Mouse (Mus musculus) forebrain, postnatal 0 days (tissue): ENCODE measurements around the gene Cend1. TPM values are rescaled to one million over a fixed set of nuclear protein-coding genes. Genes with fewer than 3 reads are reported as not detected.
A peak's percentile ranks its signal among the peaks of the same experiment; 100 is the strongest.

Experiments used
- ATAC-seq: fragments of 200-750 bp; cut with Nextera tagmentation; 2 replicates; pipeline ENCODE4 v1.8.0; 2017; ENCODE audit warnings: mild to moderate bottlenecking, moderate library complexity
- DNase-seq: peaks from one replicate; pipeline ENCODE4 v3.0.0-alpha.2; 2015
- H3K27ac ChIP-seq: fragments of 300-500 bp; sonication (generic); 2 replicates; pipeline ENCODE4 v1.5.1; 2014; ENCODE audit warnings: low read depth, mild to moderate bottlenecking, antibody characterized with exemption, low read length, moderate library complexity, mixed read lengths
- H3K27me3 ChIP-seq: fragments of 300-500 bp; sonication (generic); 2 replicates; pipeline ENCODE4 v1.6.1; 2014; ENCODE audit warnings: mild to moderate bottlenecking, low read length, mixed read lengths; ENCODE audit not compliant: insufficient read depth
- H3K36me3 ChIP-seq: fragments of 300-500 bp; sonication (generic); 2 replicates; pipeline ENCODE4 v1.6.1; 2014; ENCODE audit warnings: mild to moderate bottlenecking, moderate library complexity; ENCODE audit not compliant: insufficient read depth
- H3K4me1 ChIP-seq: fragments of 300-500 bp; sonication (generic); 2 replicates; pipeline ENCODE4 v1.6.1; 2014; ENCODE audit warnings: antibody characterized with exemption; ENCODE audit not compliant: insufficient read depth
- H3K4me2 ChIP-seq: fragments of 300-500 bp; sonication (generic); 2 replicates; pipeline ENCODE4 v1.6.1; 2014; ENCODE audit warnings: low read depth, mild to moderate bottlenecking, moderate library complexity
- H3K4me3 ChIP-seq: fragments of 300-500 bp; sonication (generic); 2 replicates; pipeline ENCODE4 v1.5.1; 2014; ENCODE audit warnings: low read depth, low read length, mixed read lengths
- H3K9ac ChIP-seq: fragments of 300-500 bp; sonication (generic); 2 replicates; pipeline ENCODE4 v1.6.1; 2014; ENCODE audit warnings: mild to moderate bottlenecking
- H3K9me3 ChIP-seq: fragments of 300-500 bp; sonication (generic); 2 replicates; pipeline ENCODE4 v1.6.1; 2016; ENCODE audit warnings: low read length
- CTCF ChIP-seq: sonication (generic); IDR thresholded peaks from 2 replicates; pipeline ENCODE4 v1.5.1; 2016; ENCODE audit warnings: antibody characterized with exemption, control low read depth, low read depth
- whole genome bisulfite sequencing: fragments of 180-500 bp; shearing (Covaris S2); extraction: QIAGEN DNeasy Blood & Tissue Kit; methylation state at CpG from one replicate; pipeline ENCODE4 v1.1.7; 2014; 5-methylcytosine and 5-hydroxymethylcytosine counted together
- polyA plus RNA-seq: library from polyadenylated mRNA; unstranded; fragments of >200 nt; fragmentation: Nextera tagmentation; extraction: Ambion mirVana; gene quantifications from 2 replicates; pipeline ENCODE4 v1.2.1, GENCODE M21; 2015
- total RNA-seq: library from RNA; depleted of rRNA; stranded (reverse); fragments of >200 nt; gene quantifications from 2 replicates; pipeline ENCODE4 v1.2.3, GENCODE M21; 2014

Cend1 gene
- total and polyA plus RNA-seq, 2 experiments from 2014 or later = 83.3 to 125 TPM

GRCm38 (mm10) chr7:141391625-141392551, 37.4 kb downstream of the Cend1 start, which contains the start of gene Taldo1:
Taldo1 (plus strand) TSS chr7:141392199.
- TF ChIP-seq CTCF = no peak
- peak; percentile 97 for ATAC-seq
- peak within 1 kb of the TSS; percentile 96 for H3K4me2 ChIP-seq
- peak; percentile 95 for DNase-seq
- H3K27me3 ChIP-seq = no peaks in the 10 kb centered on the region; the same call in 1 of the 2 replicates
- 1% methylated on average over 57 of the region's 57 CpGs for WGBS
- H3K4me1 ChIP-seq = peaks cover 7% of the 10 kb centered on the region
- H3K27ac ChIP-seq = peak within 1 kb of the TSS; percentile 70
- H3K4me3 ChIP-seq = peak within 1 kb of the TSS; percentile 60
- H3K9me3 ChIP-seq = no peaks in the 10 kb centered on the region
- H3K9ac ChIP-seq = peak within 1 kb of the TSS; percentile 58
- H3K36me3 ChIP-seq = peaks cover 11% of the 10 kb centered on the region

GRCm38 (mm10) chr7:141390326-141391259, 38.7 kb downstream of the Cend1 start:
- no peak overlapping the region for H3K27ac ChIP-seq
- H3K27me3 ChIP-seq = no peaks in the 10 kb centered on the region; the same call in 1 of the 2 replicates
- TF ChIP-seq CTCF = no peak
- H3K36me3 ChIP-seq = no peaks in the 10 kb centered on the region
- DNase-seq (no peak), ATAC-seq (no peak)
- 60% methylated on average over 9 of the region's 9 CpGs for WGBS
- no peak overlapping the region for H3K4me3 ChIP-seq
- peaks cover 7% of the 10 kb centered on the region for H3K4me1 ChIP-seq
- no peak overlapping the region for H3K9ac ChIP-seq
- H3K4me2 ChIP-seq = no peak overlapping the region
- no peaks in the 10 kb centered on the region for H3K9me3 ChIP-seq

DNA sequence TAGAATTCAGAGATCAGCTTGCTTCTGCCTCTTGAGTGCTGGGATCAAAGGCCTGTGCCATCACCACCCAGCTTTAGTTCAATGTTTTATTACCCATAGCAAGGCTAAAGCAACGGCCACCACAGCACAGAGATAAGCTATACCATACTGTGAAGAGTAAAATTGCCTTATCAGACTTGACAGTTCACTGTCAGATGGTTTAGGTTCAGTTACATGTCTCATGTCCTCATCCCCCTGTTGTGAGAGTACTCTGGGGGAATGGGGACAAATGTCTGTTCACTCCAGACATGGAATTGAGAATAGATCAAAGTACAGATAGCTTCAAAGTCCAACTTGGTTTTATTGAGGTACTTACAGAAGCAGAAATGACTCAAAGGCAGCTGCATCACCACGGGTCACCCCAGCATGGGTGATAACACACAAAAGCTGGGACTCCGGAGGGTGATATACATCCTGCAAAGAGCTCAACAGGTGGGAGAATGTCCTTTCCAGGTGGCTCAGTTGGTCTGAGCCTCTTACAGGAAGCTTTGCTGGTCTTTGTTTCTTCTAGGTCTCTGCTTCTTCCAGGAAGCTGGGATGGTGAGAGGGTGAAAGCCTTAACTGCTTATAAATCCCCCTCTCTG, 40.7 kb downstream of the Cend1 start:
- 67% methylated on average over 3 of the region's 3 CpGs for WGBS
- DNase-seq (no peak), ATAC-seq (no peak)
- no peak overlapping the region for H3K9ac ChIP-seq
- H3K36me3 ChIP-seq = no peaks in the 10 kb centered on the region
- no peak overlapping the region for H3K4me3 ChIP-seq
- TF ChIP-seq CTCF = no peak
- H3K27me3 ChIP-seq = no peaks in the 10 kb centered on the region; the same call in 1 of the 2 replicates
- H3K27ac ChIP-seq = no peak overlapping the region
- H3K9me3 ChIP-seq = no peaks in the 10 kb centered on the region
- H3K4me1 ChIP-seq = peaks cover 7% of the 10 kb centered on the region
- H3K4me2 ChIP-seq = no peak overlapping the region

DNA sequence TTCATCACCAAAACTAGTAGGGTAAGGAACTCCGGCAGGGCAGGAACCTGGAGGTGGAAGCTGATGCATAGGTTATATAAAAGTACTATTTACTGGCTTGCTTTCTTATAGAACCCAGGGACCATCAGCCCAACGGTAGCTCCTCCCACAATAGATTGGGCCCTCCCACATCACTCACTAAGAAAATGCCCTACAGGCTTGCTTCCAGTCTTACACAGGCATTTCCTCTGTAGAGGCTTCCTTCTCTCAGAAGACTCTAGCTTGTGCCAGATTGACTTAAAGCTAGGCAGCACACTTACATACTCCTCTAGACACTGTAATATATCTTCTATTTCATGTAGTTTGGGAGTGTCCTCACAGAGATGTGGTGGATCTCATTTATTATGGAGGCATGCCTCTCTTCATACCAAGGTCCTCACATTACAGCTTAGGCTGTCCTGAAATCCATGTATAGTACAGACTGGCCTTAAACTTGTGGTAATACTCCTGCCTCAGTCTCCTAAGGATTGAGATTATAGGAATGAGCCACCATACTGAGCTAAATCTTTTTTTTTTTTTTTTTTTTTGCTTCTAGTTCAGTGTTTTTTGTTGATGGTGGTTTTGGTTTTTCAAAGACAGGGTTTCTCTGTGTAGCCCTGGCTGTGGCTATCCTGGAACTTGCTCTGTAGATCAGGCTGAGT, 41.3 kb downstream of the Cend1 start:
- Histone ChIP-seq H3K27me3 (no peaks in the 10 kb centered on the region; the same call in 1 of the 2 replicates), H3K36me3 (no peaks in the 10 kb centered on the region), H3K4me1 (peaks cover 4% of the 10 kb centered on the region; the same call in 1 of the 2 replicates), H3K4me3 (no peak overlapping the region), H3K4me2 (no peak overlapping the region), H3K9ac (no peak overlapping the region), H3K9me3 (no peaks in the 10 kb centered on the region), H3K27ac (no peak overlapping the region)
- 59% methylated on average over 2 of the region's 2 CpGs for WGBS
- DNase-seq (no peak), ATAC-seq (no peak)
- TF ChIP-seq CTCF = no peak

GRCm38 (mm10) chr7:141381068-141381835, 48.0 kb downstream of the Cend1 start:
- TF ChIP-seq CTCF = no peak
- Histone ChIP-seq H3K27ac (no peak overlapping the region), H3K4me1 (no peaks in the 10 kb centered on the region), H3K36me3 (no peaks in the 10 kb centered on the region), H3K4me2 (no peak overlapping the region), H3K27me3 (no peaks in the 10 kb centered on the region), H3K4me3 (no peak overlapping the region), H3K9ac (no peak overlapping the region), H3K9me3 (no peaks in the 10 kb centered on the region)
- ATAC-seq (no peak), DNase-seq (no peak)
- 76% methylated on average over 4 of the region's 4 CpGs for WGBS
